Mouse (Mus musculus) cerebellum, adult 18-20 months (tissue): Measurements from ENCODE around the gene Traip.

Source experiments
- DNase-seq, 2 experiments: peaks; one replicate each; pipeline ENCODE4 v3.0.0; 2021

Traip gene

DNA sequence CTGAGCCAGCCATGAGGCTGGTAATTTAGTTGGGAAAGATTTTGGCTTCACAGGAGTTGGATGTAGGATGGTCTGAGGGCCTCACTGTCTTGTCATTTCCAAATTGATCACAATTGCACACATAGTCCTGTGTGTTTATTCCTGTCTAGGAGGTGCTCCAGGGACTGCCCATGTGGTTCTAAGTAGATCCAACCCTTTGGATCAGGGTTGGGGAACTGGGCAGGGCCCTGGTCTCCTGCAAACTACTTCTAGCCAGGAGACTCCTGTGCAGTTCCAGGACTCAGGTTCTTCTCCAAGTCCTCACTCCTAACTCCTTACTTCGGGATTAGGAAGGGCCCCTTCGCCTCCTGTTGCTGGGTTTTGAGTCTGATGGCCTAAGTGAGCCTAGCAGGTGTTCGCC is 14.6 kb upstream of the Traip start, which contains the start of gene Camkv:
Gene Camkv (plus strand): TSS at position 301 of the 400 bp plus-strand sequence.
- DNase-seq = no peak

DNA sequence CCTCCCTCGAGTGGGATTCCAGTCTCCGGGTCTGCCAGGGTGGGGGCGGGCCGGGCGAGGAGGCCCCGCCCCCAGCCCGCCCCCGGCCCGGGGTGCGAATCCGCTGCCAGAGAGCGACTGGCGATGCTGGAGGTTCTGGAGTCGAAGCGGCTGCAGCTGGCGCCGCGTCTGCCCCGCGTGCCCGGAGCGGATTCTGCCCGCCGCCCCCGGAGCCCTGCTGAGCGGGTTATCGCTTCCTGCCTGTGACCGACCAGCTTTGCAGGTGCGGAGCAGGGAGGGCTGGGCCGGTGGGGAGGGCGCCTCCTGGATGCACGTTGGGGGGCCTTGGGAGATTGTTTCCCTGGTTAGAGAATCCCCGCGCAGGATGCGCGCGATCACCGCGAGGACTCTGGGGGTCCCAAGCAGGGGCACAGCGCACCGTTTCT is 14.1 kb upstream of the Traip start:
- DNase-seq = peak; percentile 15 to 28

DNA sequence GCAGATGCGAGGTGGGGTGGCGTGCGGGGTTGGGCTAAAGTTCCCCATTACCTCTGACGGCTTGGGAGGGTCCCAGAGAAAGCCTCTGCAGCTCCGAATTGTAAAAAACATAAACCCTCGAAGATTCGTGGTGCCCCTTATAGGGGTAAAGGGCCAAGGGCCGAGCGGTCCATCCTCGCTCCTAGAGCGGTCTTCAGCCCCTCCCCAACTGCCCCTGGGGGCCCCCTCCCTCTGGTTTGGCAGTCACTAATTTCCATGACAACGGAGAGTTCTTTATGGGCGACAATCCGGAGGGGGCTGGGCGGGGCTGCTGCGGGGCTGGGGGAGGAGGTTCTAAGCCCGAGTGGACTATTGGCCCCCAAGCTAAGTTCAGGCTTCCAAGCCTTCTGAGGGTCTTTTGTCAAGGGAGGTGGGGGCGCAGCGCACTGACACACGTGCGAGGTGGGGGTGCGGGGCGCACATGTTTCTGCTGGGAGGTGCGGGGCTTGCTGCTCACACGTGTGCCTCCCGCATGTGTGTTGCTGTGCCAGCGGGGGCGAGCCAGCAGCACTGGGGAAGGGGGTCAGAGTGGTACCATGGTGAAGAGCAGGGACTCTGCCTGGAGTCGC is 13.6 kb upstream of the Traip start:
- DNase-seq = no peak

DNA sequence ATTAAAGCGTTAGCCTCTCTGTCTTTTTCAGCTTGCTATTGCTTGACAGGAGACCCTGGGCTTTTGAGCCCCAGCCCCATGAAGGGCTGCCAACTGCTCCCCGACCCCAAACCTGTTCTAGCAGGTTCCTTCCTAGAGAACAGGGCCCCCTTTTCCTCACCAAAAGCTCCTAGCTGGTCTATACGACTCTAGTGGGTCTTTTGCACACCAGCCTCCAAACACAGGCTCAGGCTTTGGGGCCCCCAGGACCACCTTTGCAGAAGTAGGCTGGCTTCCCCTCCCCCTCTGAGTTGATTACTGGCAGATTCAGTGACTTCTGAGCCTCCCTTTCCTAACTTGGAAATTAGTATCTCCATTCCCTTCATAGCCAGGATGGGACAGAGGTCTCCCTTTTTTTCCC is 13.1 kb upstream of the Traip start:
- DNase-seq = no peak

DNA sequence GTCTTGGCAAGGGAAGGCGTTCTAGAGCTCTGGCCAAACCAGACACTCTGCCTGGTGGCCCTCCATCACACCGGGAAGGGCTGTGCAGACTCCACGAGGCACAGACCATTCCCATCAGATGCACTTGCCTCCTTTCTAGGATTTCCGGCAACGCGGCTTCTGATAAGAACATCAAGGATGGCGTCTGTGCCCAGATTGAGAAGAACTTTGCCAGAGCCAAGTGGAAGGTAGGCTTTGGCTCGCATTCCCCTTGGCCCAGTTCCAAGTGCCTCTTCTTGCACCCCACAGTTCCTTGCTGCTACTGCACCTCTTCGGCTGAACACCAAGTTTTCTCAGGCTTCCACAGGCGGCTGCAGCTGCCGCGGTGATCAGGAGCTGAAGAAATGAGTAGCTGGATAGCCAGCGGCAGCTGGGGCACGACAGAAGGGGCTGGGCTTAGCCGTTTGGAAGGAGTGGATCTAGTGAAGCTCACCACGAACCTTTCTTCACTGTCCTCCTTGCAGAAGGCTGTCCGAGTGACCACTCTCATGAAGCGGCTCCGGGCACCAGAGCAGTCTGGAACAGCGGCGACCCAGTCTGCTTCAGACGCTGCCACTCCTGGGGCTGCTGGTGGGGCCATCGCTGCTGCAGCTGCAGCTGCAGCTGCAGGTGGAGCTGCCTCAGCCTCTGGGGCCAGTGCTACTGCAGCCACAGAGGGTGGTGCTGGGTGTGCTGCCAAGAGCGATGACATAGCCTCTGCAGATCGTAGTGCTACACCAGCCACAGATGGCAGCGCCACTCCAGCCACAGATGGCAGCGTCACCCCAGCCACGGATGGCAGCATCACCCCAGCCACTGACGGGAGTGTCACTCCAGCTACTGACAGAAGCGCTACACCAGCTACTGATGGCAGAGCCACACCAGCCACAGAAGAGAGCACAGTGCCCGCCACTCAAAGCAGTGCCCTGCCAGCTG is 2.4 kb upstream of the Traip start:
- peak; percentile 57 to 64 for DNase-seq

DNA sequence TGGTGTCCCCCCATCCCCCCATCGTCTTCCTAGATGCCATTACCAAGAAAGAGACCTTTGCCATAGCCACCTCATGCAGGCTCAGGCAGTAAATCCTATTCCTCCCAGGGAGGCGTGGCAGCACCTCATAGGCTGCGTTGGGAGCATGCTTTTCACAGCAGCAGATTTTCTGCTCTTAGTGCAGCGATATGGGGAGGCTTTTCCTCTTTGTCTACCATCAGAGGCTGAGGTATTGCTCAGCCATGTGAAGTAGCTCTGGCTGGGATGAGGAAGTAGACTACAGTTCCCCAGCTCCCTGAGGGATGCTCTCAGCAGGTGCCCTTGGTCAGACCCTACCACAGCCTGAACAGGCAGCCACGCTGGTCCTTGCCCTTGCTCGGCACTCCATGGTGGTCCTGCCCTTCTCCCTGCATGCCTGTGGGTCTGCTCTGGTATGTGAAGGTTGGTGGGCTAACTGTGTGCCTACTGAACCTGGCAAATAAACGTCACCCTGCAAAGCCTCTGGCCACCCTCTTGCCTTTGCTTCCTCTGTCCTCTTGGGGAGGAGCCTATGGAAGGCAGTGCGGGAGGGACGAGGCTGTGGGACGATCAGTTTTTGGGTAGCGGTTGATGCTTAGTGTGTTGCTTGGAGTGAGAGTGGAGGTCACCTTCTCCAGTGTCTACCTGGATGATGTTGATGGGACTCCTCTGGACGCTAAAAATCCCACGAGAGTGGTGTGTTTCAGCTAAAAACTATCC is 583 bp upstream of the Traip start:
- no peak for DNase-seq

DNA sequence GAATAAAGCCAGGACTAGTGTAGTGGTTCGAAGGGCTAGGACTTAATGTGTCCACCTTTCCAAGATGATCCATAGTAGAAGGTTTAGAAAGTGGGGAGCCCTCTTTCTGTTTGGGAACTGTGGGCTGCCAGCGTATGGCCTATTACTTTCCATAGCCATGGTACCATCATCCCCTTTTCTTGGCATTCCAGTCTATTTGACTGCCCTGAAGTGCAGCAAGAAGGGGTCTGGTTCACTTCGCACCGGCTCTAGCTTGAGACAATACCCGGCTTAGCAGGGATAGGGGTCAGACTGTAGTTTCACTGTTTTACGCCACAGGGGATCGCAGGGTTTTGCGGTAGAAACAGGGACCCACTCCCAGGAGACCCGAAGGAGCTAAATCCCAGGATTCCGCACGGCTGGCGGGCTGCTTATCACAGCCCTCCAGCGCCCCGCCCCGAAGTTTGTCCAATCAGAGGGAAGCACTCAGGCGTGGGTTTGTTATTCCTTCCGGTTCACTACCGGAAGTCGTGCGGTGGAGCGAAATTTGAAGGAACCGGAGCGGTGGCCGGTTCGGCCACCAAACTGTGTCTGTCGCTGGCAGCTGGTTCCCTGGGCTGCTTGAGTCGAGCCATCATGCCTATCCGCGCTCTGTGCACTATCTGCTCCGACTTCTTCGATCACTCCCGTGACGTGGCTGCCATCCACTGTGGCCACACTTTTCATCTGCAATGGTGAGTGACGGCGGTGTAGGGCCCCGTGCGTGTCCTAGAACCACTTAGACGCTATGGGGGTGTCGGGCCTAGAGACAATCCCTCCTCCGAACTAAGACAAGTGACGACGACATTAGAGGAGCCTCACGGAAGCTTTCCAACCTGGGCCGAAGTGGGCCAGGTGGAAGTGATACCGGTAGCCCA is 772 bp downstream of the Traip start:
- peak; percentile 91 to 95 for DNase-seq

DNA sequence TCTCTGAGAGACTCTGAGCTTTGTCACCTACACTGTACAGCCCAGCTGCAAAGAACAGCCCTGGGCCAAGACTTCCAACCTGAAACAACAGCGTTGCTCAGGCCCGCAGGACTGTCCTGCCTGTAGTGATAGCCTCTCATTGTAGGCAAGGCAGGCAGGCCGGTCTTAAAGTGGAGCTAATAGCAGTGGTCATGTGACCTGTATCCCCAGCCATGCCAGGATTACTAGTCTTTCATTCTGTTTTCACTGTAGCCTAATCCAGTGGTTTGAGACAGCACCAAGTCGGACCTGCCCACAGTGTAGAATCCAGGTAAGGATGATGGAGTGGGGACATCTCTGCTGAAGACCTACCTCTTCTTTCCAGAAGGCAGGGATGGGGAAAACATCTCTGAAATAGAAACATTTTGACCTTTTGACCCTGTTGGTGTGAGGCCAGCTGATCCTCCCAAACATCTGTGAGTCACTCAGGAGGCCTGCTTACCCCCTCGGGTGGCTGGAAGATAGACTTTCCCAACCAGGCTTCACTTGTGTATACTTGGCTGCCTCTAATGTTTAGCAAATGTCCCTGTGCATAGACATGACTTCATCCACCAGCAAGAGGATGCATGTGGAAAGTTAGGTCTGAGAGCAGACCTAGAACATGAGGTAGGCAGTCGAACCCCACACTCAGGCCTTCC is 5.8 kb downstream of the Traip start:
- DNase-seq = no peak

DNA sequence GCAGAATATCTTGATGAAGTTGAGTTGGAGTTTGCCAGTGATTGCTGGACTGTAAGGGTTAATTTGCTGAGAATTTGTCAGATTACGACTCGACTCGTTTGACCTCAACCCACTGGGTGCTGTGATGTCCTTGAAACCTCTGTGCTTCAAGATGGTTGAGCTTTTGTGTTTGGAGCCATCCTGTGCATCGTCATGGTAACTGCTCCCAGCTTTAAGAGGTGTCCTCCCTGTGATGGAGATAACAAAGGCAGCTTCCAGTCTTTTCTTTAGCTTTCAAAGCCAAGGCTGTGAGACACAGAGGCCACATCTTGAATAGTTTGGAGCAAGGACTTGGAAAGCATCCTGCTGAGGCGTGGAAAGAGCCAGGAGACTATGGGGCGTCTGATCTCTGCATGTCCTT is 7.2 kb downstream of the Traip start:
- no peak for DNase-seq

DNA sequence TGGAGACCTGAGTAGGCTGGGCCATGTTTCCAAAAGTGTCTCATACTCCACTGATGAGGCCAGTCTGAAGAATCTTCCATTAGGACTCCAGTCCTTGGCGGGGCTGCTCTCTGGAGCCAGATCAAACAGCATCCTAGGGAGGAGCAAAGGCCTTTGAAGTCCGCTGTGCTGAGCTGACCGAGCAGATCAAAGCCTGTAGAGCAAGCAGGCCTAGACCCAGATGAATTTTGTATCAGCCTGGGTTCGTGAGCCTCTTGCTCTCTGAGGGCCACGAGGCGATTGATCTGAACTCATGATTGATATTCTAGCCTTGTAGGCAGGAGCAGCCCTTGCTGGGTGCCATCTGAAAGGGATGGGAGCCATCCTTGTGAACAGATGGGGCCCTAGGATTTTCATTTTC is 10.0 kb downstream of the Traip start:
- DNase-seq = no peak

DNA sequence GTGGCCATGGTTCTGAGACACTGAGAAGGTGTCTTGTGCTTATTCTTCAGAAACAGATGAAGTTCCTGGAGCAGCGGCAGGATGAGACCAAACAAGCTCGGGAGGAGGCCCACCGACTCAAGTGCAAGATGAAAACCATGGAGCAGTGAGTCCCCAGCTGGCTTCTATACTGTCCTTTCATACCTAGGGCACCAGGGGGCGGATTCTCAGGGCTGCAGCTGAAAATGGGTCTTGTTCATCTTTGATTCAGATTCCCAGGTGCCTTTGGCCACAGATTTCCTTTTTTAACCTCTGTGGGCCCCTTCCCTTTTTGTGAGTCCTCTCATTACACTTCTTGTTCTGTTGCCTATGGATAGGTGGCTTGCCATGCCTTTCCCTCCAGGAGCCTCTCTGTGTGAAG is 11.0 kb downstream of the Traip start:
- no peak for DNase-seq

DNA sequence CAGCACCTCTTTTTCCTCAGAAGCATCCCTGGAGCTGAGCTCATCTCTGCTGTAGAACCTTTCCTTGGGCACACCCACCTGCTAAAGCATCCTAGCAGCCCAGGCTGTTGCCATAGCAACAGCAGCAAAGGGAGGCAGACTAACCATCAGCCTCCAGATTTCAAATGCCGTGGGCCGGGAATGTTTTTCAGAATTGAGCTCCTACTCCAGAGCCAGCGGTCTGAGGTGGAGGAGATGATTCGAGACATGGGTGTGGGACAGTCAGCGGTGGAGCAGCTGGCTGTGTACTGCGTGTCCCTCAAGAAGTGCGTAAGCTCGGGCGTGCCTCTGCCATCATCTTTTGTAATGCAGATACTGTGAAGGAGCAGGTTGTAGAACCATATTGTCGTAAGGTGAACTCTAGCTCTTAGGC is 11.4 kb downstream of the Traip start:
- no peak for DNase-seq

DNA sequence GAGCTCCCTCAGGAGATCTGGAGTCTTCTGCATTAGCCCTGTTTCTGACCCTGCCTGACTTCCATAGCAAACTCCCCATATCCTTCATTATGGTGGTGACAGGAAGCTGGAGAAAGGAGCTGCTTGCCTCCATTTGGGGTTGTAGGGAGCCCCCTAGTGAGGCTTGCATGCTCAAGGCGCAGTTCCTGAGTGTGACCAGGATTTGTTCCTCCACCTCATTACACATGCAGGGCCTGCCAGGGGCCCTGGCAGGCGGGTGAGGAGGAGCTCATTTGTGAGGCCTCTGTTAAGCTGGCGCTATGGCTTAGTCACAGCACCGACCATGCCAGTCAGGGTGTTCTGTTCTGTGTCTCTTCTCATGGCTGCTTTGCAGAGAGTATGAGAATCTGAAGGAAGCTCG is 11.9 kb downstream of the Traip start:
- no peak for DNase-seq

DNA sequence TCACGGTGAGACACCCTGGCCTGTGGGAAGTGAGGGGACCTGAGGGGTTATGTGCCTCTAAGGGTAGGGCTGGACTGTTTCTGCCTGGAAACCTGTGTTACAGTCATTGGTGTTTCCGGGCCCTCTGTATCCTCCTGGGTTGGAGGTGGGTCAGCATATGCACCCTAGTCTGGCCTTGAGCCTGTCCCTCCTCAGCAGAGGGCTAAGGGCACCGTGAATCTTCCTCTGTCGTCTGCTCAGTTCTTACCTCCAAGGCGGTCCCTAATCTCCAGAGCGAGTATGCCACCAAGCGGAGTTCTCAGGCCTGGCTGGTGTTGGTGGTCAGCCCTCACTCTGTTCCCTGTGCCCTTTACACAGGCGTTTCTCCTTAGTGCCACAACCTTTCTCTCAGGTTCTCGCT is 13.0 kb downstream of the Traip start:
- DNase-seq = no peak

DNA sequence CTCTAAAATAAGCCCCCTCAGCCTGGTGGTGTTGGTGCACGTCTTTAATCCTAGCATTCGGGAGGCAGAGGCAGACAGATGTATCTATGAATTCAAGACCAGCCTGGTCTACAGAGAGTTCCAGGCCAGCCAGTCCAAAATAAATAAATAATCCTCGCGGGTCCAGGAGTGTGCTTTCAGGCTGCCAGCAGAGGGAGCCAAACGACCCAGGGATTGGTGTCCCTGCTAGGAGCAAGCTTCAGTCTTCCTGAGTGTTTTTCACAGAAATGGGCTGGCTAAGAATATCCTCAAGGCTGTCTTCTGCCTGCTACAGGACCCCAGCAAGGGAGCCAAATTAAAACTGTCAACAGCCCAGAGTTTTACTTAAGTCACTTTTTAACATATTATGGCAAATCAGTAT is 13.8 kb downstream of the Traip start:
- DNase-seq = peak; percentile 76 to 78

DNA sequence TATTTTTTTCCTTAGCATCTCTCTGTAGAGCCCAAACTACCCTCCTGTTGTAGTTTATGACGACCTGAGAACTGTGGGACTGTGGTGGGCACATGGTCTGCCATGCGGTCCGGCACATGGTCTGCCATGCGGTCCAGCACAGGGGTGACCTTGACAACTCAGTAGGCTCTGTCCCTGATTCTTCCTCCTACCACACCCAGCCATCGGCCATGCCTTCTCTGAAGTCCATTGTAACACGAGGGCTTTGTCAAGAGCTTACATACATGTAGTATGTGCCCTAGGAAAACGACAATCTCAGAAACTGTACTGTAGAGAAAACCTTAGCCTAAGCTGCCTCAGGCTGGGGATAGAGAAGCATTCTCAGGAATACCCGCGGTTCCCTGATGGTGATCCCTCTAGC is 14.7 kb downstream of the Traip start:
- no peak for DNase-seq

DNA sequence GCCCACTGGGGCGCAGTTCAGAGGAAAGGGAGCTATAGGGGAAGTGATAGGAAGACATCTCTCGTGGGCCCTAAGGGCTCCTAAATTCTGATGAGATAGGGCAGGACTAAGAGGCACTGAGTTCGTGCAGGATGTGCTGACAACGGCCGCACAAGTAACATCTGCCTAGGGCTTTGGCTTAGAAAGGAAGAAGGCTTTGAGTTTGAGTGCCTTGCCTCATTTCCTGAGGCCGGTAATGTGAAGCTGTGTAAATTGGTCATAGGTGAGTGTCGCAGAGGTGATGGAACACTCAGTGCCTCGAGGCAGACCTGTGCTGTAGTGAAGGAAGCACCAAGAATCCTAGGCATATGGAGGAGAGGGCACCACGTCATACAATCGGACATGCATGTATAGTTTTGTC is 16.7 kb downstream of the Traip start:
- DNase-seq = no peak

DNA sequence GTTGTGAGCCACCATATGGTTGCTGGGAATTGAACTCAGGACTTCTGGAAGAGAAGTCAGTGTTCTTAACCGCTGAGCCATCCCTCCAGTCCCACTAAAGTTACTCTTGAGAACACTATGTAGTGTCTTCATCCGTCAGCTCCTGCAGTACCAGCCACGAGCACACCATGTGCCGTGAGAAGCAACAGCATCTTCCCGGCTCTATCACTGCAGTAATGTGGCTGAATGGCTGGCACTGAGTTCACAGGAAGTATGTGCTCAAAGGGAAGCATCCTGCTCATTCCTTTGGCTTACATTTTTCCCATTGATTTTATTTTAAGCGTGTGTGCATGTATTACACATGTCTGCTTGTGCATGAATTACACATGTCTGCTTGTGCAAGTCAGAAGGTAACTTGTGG is 17.5 kb downstream of the Traip start:
- DNase-seq = no peak

DNA sequence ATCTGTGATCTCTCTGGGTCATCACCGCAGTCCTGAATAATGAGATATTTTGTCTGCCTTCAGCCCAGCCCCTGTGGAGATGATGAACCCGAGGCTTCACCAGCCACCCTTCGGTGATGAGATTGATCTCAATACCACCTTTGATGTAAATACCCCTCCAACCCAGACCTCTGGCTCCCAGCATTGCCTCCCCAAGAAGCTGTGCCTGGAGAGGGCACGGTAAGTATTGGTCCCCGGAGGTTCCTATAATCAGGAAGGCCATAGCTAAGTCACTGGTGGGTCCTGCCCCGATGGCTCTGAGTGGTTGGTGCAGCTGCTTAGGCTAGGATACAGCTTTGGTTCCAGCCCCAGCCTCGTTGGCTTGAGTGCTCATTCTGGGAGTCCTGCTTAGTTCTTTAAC is 18.6 kb downstream of the Traip start:
- no peak for DNase-seq

DNA sequence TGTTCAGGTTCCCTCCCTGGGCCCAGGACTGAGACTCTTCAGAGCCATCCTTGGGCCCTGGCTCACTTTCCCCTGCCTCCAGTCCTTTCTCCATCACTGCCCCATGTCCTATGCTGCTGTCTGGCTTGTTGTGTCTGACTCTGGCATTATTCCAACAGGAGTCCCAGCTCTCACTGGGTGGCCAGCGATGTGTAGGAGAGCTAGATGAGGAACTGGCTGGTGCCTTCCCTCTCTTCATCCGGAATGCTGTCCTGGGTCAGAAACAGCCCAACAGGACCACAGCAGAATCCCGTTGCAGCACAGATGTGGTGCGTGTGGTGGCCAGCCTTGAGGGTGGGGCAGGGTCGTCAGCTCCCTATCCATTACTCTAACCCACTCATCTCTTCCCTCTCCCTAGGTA is 20.4 kb downstream of the Traip start:
- DNase-seq = no peak

DNA sequence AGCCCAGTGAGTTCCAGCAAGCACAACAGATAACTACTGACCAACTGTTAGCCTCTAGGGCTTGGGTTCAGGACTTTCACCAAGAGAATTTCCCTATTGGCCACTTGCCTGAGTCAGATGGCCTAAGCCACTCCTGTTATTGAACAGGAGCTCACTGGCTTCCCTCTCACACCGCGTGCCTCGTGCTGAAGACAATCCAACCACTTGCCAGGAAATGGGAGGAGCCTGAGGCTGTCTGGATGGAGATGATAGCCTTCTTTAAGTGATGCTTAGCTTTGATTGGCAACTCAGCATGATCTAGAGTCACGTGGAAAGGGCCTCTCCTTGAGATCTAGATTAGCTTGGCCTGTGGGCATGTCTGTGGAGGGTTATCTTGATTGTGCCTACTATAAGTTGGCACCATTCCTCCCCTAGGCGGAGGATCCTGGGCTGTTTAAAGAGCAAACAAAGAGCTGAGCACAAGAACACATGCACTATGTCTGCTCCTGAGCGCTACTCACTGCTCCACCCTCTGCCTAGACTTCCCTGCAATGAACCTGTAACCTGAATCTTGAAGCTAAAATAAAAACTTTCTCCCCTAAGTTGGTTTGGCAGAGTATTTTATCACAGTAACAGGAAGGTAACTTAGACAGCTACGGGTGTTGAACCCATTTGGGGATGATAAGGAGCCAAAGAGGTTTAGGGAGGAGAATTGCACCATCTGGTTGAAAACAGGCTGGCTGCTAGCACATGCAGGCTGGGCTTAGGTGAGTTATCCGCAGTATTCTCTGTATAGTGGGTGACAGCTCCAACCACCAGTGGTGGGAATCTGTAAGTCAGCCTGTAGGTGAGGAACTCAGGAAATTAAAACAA is 22.0 kb downstream of the Traip start:
- no peak for DNase-seq
